Mouse (Mus musculus) embryonic facial prominence, embryonic 11.5 days (tissue): ENCODE measurements around the gene Eri2. TPM values are rescaled to one million over a fixed set of nuclear protein-coding genes. Genes with fewer than 3 reads are reported as not detected.
A peak's percentile ranks its signal among the peaks of the same experiment; 100 is the strongest.
"Not testable (repeated sequence)": the region's sequence is repeated elsewhere in the genome, so short reads cannot be mapped to it uniquely, and the experiment has no call there.

Source experiments
- ATAC-seq: fragments of 200-750 bp; cut with Nextera tagmentation; replicated peaks from 2 replicates; pipeline ENCODE4 v1.8.0; 2017; ENCODE audit warnings: low read depth; ENCODE audit not compliant: insufficient number of reproducible peaks, low FRiP score, low TSS enrichment
- DNase-seq: peaks from one replicate; pipeline ENCODE4 v3.0.0-alpha.2; 2015; ENCODE audit warnings: low spot score
- H3K27ac ChIP-seq: fragments of 300-500 bp; sonication (generic); replicated peaks from 2 replicates; pipeline ENCODE4 v1.5.1; 2014; ENCODE audit warnings: mild to moderate bottlenecking, low read depth, low read length, control low read depth
- H3K27me3 ChIP-seq: fragments of 300-500 bp; sonication (generic); 2 replicates; pipeline ENCODE4 v1.6.1; 2014; ENCODE audit warnings: mild to moderate bottlenecking, low read length, moderate library complexity, mixed read lengths; ENCODE audit not compliant: control insufficient read depth, insufficient read depth
- H3K36me3 ChIP-seq: fragments of 300-500 bp; sonication (generic); replicated peaks from 2 replicates; pipeline ENCODE4 v1.6.1; 2014; ENCODE audit warnings: low read depth, mild to moderate bottlenecking, low read length, moderate library complexity, mixed read lengths; ENCODE audit not compliant: control insufficient read depth, insufficient read depth
- H3K4me1 ChIP-seq: fragments of 300-500 bp; sonication (generic); 2 replicates; pipeline ENCODE4 v1.6.1; 2014; ENCODE audit warnings: low read length, mixed read lengths; ENCODE audit not compliant: control insufficient read depth, insufficient read depth
- H3K4me2 ChIP-seq: fragments of 300-500 bp; sonication (generic); 2 replicates; pipeline ENCODE4 v1.6.1; 2014; ENCODE audit warnings: low read depth, mild to moderate bottlenecking, control low read depth, low read length, moderate library complexity
- H3K4me3 ChIP-seq: fragments of 300-500 bp; sonication (generic); 2 replicates; pipeline ENCODE4 v1.5.1; 2014; ENCODE audit warnings: low read depth, low read length, control low read depth
- H3K9ac ChIP-seq: fragments of 300-500 bp; sonication (generic); replicated peaks from 2 replicates; pipeline ENCODE4 v1.6.1; 2014; ENCODE audit warnings: mild to moderate bottlenecking, control low read depth, low read length
- H3K9me3 ChIP-seq: fragments of 300-500 bp; sonication (generic); replicated peaks from 2 replicates; pipeline ENCODE4 v1.6.1; 2016; ENCODE audit warnings: mild to moderate bottlenecking, low read length, inconsistent platforms, mixed read lengths; ENCODE audit not compliant: control insufficient read depth
- WGBS: fragments of 180-500 bp; shearing (Covaris S2); extraction: QIAGEN DNeasy Blood & Tissue Kit; methylation state at CpG from one replicate; pipeline ENCODE4 v1.1.7; 2014; 5-methylcytosine and 5-hydroxymethylcytosine counted together
- polyA plus RNA-seq: library from polyadenylated mRNA; unstranded; fragments of >200 nt; fragmentation: Nextera tagmentation; extraction: Ambion mirVana; gene quantifications from 2 replicates; pipeline ENCODE4 v1.2.1, GENCODE M21; 2014

The Eri2 gene
- polyA plus RNA-seq, 1 experiment from 2014 or later, result 45.3 TPM

DNA sequence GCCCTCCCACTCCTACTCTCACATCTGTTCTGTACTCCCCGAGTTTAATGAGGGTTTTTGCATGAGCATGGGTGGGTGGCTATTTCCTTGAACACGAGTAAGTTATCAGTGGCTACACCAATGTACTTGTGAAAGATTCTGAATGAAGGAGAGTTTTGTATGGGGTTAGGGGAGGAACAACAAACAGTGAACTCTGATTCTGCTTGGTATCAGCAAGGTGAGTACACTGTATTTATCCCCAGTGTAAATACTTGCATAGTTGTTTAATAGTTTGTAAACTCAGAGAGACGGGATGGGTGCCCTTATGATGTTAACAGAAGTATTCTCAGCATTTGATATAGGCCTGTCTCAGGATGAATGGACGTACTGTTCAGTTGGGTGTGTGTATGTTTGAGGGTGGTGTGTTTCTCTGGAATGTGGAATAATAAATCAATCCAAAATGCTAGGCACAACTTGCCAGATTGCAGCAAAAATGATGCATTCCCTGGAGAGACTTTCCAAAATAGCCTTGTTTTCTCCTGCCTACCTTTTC, 31.6 kb downstream of the Eri2 start:
- Histone ChIP-seq H3K4me1 (no peaks in the 10 kb centered on the region), H3K36me3 (no peaks in the 10 kb centered on the region), H3K27me3 (no peaks in the 10 kb centered on the region), H3K4me3 (no peak overlapping the region), H3K9me3 (no peaks in the 10 kb centered on the region), H3K27ac (no peak overlapping the region), H3K4me2 (no peak overlapping the region), H3K9ac (no peak overlapping the region)
- no peak for DNase-seq
- WGBS, result 65% methylated on average over 4 of the region's 4 CpGs
- no peak for ATAC-seq

DNA sequence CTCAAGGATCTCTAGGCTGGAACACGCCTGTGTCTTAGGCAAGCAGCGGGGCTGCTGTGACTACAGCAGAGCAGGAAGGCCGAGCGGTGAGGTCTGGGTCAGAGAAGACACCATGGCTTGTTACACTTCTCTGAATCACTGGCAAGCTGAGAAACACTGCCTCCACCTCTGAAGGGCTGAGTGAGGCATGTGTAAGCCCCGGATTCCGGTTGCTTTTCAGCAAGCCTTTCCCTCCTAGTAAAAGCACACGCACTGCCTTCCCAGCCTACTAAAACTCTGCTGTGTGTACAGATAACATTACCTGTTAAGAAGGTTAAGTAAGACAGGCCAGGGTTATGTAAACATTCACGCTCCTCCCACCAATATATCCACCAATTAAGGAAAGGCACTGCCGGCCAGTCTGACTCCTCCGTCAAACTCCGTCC, 33.3 kb downstream of the Eri2 start, which contains the start of gene Acsm3:
TSS of gene Acsm3 (plus strand) at position 397 of the 425 bp plus-strand sequence.
- 74% methylated on average over 11 of the region's 11 CpGs for WGBS
- no peak for ATAC-seq
- Histone ChIP-seq H3K4me2 (no peak within 1 kb of the TSS), H3K4me3 (no peak within 1 kb of the TSS), H3K27me3 (no peaks in the 10 kb centered on the region), H3K4me1 (no peaks in the 10 kb centered on the region), H3K9me3 (no peaks in the 10 kb centered on the region), H3K9ac (no peak within 1 kb of the TSS), H3K27ac (no peak within 1 kb of the TSS), H3K36me3 (no peaks in the 10 kb centered on the region)
- DNase-seq, result no peak

DNA sequence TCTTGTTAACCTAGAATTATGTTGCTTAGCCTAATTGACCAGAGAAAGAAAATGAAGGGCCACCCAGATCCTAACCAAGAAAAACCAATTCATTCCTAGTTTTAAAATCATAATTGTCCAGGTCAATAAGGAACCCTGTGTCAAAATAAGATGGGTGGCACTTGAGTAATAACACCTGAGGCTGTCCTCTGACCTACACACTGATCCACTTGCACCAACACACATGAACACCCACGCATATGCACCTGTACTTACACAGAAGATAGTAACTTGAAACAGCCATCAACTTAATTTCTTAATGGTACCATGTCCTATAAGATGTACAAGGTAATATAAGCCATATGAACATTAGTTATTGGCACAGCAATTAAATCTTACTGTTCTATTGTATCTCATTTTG, 40.2 kb downstream of the Eri2 start:
- no peaks in the 10 kb centered on the region for H3K4me1 ChIP-seq
- no peaks in the 10 kb centered on the region for H3K36me3 ChIP-seq
- H3K27me3 ChIP-seq, result no peaks in the 10 kb centered on the region
- no peak overlapping the region for H3K9ac ChIP-seq
- no peak for ATAC-seq
- no peaks in the 10 kb centered on the region for H3K9me3 ChIP-seq
- no peak overlapping the region for H3K27ac ChIP-seq
- DNase-seq, result no peak
- H3K4me3 ChIP-seq, result no peak overlapping the region
- 88% methylated on average over 1 of the region's 1 CpGs for WGBS
- no peak overlapping the region for H3K4me2 ChIP-seq

- Histone ChIP-seq H3K4me1 (no peaks in the 10 kb centered on the region), H3K4me3 (no peak overlapping the region), H3K9me3 (no peaks in the 10 kb centered on the region), H3K36me3 (no peaks in the 10 kb centered on the region), H3K27ac (no peak overlapping the region), H3K27me3 (no peaks in the 10 kb centered on the region), H3K4me2 (no peak overlapping the region), H3K9ac (no peak overlapping the region)
- ATAC-seq (no peak), DNase-seq (no peak)
- WGBS, result 64% methylated on average over 2 of the region's 2 CpGs
Measured at GRCm38 (mm10) chr7:119749942-119750341, 43.9 kb downstream of the Eri2 start.

- Histone ChIP-seq H3K4me3 (no peak overlapping the region), H3K9me3 (no peaks in the 10 kb centered on the region), H3K4me2 (no peak overlapping the region), H3K36me3 (no peaks in the 10 kb centered on the region), H3K27me3 (no peaks in the 10 kb centered on the region), H3K9ac (no peak overlapping the region), H3K4me1 (no peaks in the 10 kb centered on the region), H3K27ac (no peak overlapping the region)
- ATAC-seq (no peak), DNase-seq (no peak)
- 65% methylated on average over 1 of the region's 2 CpGs for WGBS
Measured at GRCm38 (mm10) chr7:119748761-119749160, 45.1 kb downstream of the Eri2 start.

DNA sequence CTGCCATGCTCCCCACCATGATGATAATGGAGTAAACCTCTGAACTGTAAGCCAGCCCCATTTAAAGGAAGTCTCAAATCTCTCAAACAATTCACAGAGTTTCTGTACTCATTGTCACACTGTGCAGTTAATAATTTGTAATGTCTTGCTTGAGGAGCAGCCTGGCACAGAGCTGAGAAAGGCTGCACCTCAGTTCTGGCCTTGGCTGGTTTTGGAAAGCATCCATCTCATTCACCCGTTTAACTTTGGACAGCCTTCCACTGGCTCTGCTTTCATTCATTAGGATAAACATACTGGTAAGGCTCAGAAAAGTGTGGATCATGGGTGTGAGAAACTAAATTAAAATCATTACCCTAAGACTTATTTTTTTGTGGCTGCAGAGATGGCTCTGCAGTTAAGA, 48.0 kb downstream of the Eri2 start:
- no peak overlapping the region for H3K9ac ChIP-seq
- WGBS, result 87% methylated on average over 1 of the region's 1 CpGs
- ATAC-seq, result no peak
- no peaks in the 10 kb centered on the region for H3K9me3 ChIP-seq
- no peaks in the 10 kb centered on the region for H3K36me3 ChIP-seq
- no peak overlapping the region for H3K27ac ChIP-seq
- no peak overlapping the region for H3K4me2 ChIP-seq
- H3K4me3 ChIP-seq, result no peak overlapping the region
- no peaks in the 10 kb centered on the region for H3K27me3 ChIP-seq
- DNase-seq, result no peak
- H3K4me1 ChIP-seq, result no peaks in the 10 kb centered on the region

DNA sequence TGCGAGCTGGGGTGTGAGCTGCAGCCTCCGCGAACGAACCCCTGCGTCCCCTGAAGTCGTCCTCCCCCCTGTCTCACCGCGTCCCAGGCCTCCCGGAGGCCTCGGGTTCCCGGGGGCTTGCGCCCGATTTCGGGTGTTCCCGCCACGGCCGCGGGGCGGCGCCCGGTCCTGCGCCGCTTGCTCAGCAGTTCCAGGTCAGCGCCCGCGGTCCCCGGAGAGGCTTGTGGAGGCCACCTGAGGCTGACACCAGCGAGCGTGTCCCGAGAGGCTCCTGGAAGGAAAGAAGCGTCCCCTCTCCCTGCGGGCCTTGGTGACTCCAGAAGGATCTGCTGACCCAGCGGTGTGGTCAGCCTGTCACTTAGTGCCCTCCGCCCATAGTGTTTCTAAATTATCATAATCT, 49.5 kb downstream of the Eri2 start:
- ATAC-seq, result 0 out of 2 replicates have a peak, but pooled peaks have one; percentile 39
- peak; percentile 59 for DNase-seq
- Histone ChIP-seq H3K4me2 (peak overlapping the region; percentile 27), H3K27me3 (no peaks in the 10 kb centered on the region), H3K27ac (no peak overlapping the region), H3K4me1 (no peaks in the 10 kb centered on the region), H3K9ac (no peak overlapping the region), H3K9me3 (no peaks in the 10 kb centered on the region), H3K4me3 (0 out of 2 replicates have a peak overlapping the region, but pooled peaks have one; percentile 6), H3K36me3 (no peaks in the 10 kb centered on the region)
- 8% methylated on average over 34 of the region's 34 CpGs for WGBS

DNA sequence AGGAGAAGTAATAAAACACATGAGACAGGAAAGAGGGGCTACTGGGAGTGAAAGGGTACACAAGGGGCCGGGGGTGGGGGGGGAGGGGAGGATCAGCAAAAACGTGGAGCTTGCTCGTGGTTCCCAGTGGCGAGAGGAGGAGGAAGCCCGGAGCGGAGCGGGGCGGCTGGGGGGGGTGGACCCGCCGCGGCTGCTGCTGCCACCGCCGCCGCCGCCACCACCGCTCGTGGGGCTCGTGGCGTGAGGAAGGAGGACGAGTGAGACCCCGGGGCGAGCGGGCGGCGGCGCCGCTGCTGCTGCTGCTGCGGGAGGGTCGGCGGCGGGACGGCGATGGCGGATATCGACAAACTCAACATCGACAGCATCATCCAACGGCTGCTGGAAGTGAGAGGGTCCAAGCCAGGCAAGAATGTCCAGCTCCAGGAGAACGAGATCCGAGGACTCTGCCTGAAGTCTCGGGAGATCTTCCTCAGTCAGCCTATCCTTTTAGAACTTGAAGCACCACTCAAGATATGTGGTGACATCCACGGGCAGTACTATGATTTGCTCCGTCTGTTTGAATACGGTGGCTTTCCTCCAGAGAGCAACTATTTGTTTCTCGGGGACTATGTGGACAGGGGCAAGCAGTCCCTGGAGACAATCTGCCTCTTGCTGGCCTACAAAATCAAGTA, 53.9 kb downstream of the Eri2 start:
- ATAC-seq, result peak; percentile 70
- Histone ChIP-seq H3K9ac (peak overlapping the region; percentile 54), H3K4me3 (peak overlapping the region; percentile 33)
- H3K4me1 ChIP-seq, H3K4me2 ChIP-seq, H3K27me3 ChIP-seq, H3K36me3 ChIP-seq, H3K27ac ChIP-seq, H3K9me3 ChIP-seq: not testable (repeated sequence)
- peak; percentile 5 for DNase-seq
- 4% methylated on average over 25 of the region's 44 CpGs for WGBS
